Mouse (Mus musculus) hindbrain, embryonic 11.5 days (tissue): ENCODE measurements around the gene Dlx5. TPM values are rescaled to one million over a fixed set of nuclear protein-coding genes. Genes with fewer than 3 reads are reported as not detected.

Experiments used
- ATAC-seq: fragments of 200-750 bp; cut with Nextera tagmentation; 2 replicates; pipeline ENCODE4 v1.8.0; 2017; ENCODE audit warnings: mild to moderate bottlenecking, moderate TSS enrichment, moderate library complexity; ENCODE audit not compliant: low FRiP score
- DNase-seq: peaks from one replicate; pipeline ENCODE4 v3.0.0-alpha.2; 2015; ENCODE audit warnings: low spot score
- H3K27ac ChIP-seq: fragments of 300-500 bp; sonication (generic); 2 replicates; pipeline ENCODE4 v1.5.1; 2014; ENCODE audit warnings: mild to moderate bottlenecking, low read depth, low read length
- H3K27me3 ChIP-seq: fragments of 300-500 bp; sonication (generic); 2 replicates; pipeline ENCODE4 v1.6.1; 2014; ENCODE audit warnings: mild to moderate bottlenecking, low read length, moderate library complexity, mixed read lengths; ENCODE audit not compliant: control insufficient read depth, insufficient read depth
- H3K36me3 ChIP-seq: fragments of 300-500 bp; sonication (generic); 2 replicates; pipeline ENCODE4 v1.6.1; 2014; ENCODE audit warnings: mild to moderate bottlenecking, low read length, moderate library complexity, mixed read lengths; ENCODE audit not compliant: control insufficient read depth, insufficient read depth
- H3K4me1 ChIP-seq: fragments of 300-500 bp; sonication (generic); replicated peaks from 2 replicates; pipeline ENCODE4 v1.6.1; 2014; ENCODE audit warnings: low read length, mixed read lengths; ENCODE audit not compliant: control insufficient read depth, insufficient read depth
- H3K4me2 ChIP-seq: fragments of 300-500 bp; sonication (generic); replicated peaks from 2 replicates; pipeline ENCODE4 v1.6.1; 2014; ENCODE audit warnings: mild to moderate bottlenecking, low read depth, low read length
- H3K4me3 ChIP-seq: fragments of 300-500 bp; sonication (generic); 2 replicates; pipeline ENCODE4 v1.5.1; 2014; ENCODE audit warnings: low read depth, low read length
- H3K9ac ChIP-seq: fragments of 300-500 bp; sonication (generic); 2 replicates; pipeline ENCODE4 v1.6.1; 2014; ENCODE audit warnings: low read depth, low read length
- H3K9me3 ChIP-seq: fragments of 300-500 bp; sonication (generic); 2 replicates; pipeline ENCODE4 v1.6.1; 2016; ENCODE audit warnings: low read length; ENCODE audit not compliant: control insufficient read depth
- WGBS: fragments of 180-500 bp; shearing (Covaris S2); extraction: QIAGEN DNeasy Blood & Tissue Kit; methylation state at CpG from one replicate; pipeline ENCODE4 v1.1.7; 2014; 5-methylcytosine and 5-hydroxymethylcytosine counted together
- polyA plus RNA-seq: library from polyadenylated mRNA; unstranded; fragments of >200 nt; fragmentation: Nextera tagmentation; extraction: Ambion mirVana; gene quantifications from 2 replicates; pipeline ENCODE4 v1.2.1, GENCODE M21; 2014

Dlx5 gene
- polyA plus RNA-seq, 1 experiment from 2014 or later, result 2.3 TPM

DNA sequence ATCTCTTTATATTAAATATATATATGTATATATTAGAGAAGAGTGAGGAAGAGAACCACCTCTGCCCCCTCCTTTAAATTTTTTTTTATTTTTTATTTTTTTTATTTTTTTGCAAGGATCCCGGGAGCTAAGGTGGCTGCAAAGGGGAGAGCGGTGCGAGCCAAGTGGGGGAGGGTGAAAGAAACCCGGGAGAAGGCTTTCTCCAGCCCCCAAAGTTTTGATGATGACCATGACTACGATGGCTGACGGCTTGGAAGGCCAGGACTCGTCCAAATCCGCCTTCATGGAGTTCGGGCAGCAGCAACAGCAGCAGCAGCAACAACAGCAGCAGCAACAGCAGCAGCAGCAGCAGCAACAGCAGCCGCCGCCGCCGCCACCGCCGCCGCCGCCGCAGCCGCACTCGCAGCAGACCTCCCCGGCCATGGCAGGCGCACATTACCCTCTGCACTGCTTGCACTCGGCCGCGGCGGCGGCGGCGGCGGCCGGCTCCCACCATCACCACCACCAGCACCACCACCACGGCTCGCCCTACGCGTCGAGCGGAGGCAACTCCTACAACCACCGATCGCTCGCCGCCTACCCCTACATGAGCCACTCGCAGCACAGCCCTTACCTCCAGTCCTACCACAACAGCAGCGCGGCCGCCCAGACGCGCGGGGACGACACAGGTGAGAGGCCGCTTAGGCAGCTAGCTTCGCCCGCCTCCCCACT lies 18.6 kb downstream of the Dlx5 start, which contains the start of gene Dlx6:
Dlx6 (plus strand) TSS at position 175 of the 711 bp plus-strand sequence.
- H3K9ac ChIP-seq, result peak within 1 kb of the TSS; percentile 15; the same call in 1 of the 2 replicates
- H3K27me3 ChIP-seq, result peaks cover 88% of the 10 kb centered on the region
- under 1% methylated on average over 25 of the region's 52 CpGs for WGBS
- H3K4me3 ChIP-seq, result peak within 1 kb of the TSS; percentile 40
- ATAC-seq (peak; percentile 81), DNase-seq (peak; percentile 77)
- peaks cover 4% of the 10 kb centered on the region; the same call in 1 of the 2 replicates for H3K4me1 ChIP-seq
- no peaks in the 10 kb centered on the region for H3K36me3 ChIP-seq
- H3K27ac ChIP-seq, result no peak within 1 kb of the TSS
- no peaks in the 10 kb centered on the region for H3K9me3 ChIP-seq
- peak within 1 kb of the TSS; percentile 79 for H3K4me2 ChIP-seq

DNA sequence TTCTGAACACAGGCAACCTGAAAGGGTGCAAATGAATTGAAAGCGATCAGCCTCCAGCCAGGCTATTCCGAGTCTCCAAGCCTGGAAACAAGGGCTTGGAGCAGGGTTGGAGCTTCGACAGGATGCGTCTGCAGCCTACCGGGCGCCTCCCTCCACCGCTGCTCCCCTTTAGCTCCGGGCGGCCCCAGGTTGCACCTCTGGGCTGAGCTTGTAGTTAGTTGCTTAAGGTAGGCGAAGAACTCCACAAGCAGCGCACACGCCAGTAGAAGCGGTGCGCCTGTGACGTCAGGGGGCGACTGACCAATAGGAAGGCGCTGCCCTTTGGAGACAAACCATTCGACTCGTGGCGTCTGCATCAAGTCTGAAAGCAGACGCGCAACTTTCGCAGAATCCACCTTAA lies 19.3 kb downstream of the Dlx5 start:
- H3K9ac ChIP-seq, result no peak overlapping the region
- no peaks in the 10 kb centered on the region for H3K9me3 ChIP-seq
- peaks cover 4% of the 10 kb centered on the region; the same call in 1 of the 2 replicates for H3K4me1 ChIP-seq
- 1% methylated on average over 23 of the region's 23 CpGs for WGBS
- peak overlapping the region; percentile 40 for H3K4me3 ChIP-seq
- ATAC-seq (peak; percentile 84), DNase-seq (peak; percentile 90)
- no peaks in the 10 kb centered on the region for H3K36me3 ChIP-seq
- peaks cover 91% of the 10 kb centered on the region for H3K27me3 ChIP-seq
- H3K27ac ChIP-seq, result no peak overlapping the region
- H3K4me2 ChIP-seq, result peak overlapping the region; percentile 79

DNA sequence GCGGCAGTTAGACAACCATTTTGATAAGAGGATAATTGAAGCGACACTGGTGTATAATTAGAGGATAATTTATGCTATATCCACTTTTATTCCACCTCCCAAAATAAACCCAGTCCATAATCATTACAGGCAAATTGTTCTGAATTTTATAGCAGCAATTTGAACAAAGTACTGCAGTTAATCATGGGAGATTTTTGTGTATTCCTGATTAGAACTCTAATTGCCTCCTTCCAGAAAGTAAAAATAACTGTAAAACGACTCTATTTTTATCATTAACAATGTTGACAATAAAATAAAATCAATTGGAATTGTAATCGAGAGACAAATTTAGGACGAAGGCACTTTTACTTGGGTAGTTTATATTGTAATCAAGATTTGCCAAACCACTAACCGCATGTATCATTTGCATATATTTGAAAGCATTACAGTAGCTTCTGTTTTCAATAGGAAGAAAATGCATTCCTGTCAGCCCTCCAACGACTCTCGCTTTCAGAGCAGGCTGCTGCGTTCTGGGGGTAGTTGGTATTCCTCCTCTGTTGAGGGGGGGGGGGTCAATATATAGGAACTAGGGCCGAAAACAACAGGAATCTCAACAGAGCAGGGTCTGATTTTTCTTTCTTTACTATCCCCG lies 20.0 kb downstream of the Dlx5 start:
- Histone ChIP-seq H3K4me1 (peaks cover 4% of the 10 kb centered on the region; the same call in 1 of the 2 replicates), H3K4me3 (no peak overlapping the region), H3K36me3 (no peaks in the 10 kb centered on the region), H3K4me2 (no peak overlapping the region), H3K27ac (no peak overlapping the region), H3K27me3 (peaks cover 89% of the 10 kb centered on the region), H3K9ac (no peak overlapping the region), H3K9me3 (no peaks in the 10 kb centered on the region)
- WGBS, result 3% methylated on average over 11 of the region's 11 CpGs
- no peak for DNase-seq
- no peak for ATAC-seq

DNA sequence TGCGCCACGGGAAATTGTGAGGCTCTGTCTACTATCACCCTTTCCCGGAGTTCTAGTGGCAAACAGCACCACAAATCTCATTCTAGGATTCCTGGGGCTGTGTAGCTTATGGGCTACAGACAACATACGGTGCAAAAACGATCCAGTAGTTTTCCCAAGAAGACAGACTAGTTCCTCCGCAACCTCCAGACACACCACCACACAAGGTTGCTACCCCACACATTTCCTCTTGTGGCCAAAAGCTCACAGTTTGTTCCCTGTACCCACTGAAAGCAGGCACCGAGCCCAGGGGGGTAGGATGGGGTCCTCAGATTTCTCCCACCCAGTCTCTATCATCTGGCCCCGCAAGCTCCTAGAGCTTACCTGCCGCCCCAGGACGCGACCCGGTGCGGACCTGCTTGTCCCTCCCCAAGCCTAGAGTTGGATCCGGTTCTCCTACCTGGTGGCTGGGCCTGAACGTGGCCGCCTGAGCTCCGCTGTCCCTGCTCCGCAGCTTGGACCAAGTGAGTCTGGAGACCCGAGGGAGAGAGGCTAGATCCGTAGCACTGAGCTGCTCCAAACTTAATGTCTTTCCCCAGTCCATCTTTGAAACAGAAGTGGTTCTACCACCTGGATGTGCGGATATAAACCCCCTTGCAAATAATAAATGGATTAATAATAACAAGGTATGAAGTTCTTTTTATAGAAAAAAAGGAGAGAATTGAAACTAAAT lies 20.6 kb downstream of the Dlx5 start:
- Histone ChIP-seq H3K27me3 (peaks cover 91% of the 10 kb centered on the region), H3K4me3 (no peak overlapping the region), H3K9me3 (no peaks in the 10 kb centered on the region), H3K4me2 (no peak overlapping the region), H3K4me1 (peaks cover 4% of the 10 kb centered on the region; the same call in 1 of the 2 replicates), H3K36me3 (no peaks in the 10 kb centered on the region), H3K9ac (no peak overlapping the region), H3K27ac (no peak overlapping the region)
- under 1% methylated on average over 21 of the region's 21 CpGs for WGBS
- DNase-seq (peak; percentile 64), ATAC-seq (no peak)

DNA sequence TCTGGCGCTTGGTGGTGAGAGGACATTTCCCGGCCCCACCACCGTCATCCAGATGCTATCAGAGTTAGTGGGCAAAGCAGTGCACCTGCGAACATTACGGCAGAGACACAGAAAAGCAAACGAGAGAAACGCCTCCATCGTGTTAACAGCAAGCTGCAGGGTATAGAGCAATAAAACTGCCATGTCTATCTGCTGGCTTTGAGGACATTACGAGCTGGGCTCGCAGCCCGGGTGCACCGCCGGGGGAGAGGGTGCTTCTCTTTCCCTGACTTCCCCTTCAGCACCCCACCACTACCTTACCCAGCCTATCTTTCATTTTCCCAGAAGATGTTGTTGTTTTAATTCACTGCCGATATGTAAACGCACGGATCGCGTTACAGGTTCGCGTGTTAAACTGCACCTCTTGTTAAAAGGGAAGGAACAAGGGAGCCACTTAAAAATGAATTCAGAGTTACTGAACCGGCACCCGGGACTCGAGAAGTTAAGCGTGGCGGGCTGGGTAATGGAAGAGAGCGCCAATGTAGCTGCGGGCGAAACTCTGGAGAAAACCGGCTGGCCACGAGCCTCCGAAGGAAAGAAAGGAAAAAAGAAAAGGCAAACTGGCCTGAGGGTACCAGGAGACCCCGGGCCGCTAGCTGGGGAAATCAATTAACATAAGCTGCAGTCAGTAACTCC lies 21.3 kb downstream of the Dlx5 start:
- H3K27ac ChIP-seq, result no peak overlapping the region
- WGBS, result under 1% methylated on average over 33 of the region's 33 CpGs
- no peaks in the 10 kb centered on the region for H3K36me3 ChIP-seq
- ATAC-seq (no peak), DNase-seq (peak; percentile 69)
- H3K9me3 ChIP-seq, result no peaks in the 10 kb centered on the region
- H3K4me2 ChIP-seq, result peak overlapping the region; percentile 21; the same call in 1 of the 2 replicates
- H3K27me3 ChIP-seq, result peaks cover 91% of the 10 kb centered on the region
- H3K4me3 ChIP-seq, result no peak overlapping the region
- no peak overlapping the region for H3K9ac ChIP-seq
- peaks cover 4% of the 10 kb centered on the region; the same call in 1 of the 2 replicates for H3K4me1 ChIP-seq

DNA sequence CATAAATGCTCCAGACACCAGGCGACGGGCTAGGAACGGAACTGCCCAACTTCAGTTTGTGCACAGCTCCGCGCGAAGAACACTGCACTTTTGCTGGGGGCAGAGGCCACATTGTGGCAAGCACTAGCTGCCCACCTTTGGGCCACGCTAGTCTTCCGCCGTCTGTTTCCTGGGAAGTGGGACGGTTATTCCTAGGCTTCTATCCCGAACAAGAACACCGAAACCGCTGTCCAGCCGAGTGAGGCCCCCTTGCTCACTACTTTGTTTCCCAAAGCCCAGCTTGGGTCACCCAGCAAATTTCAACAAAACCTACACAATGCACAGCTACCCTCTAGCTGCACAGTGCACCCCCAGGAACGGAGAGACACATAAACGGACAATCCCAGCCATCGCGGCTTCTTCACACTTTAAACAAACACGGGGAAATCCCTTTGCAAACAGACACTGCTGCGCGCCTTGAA lies 21.9 kb downstream of the Dlx5 start:
- H3K4me1 ChIP-seq, result peaks cover 4% of the 10 kb centered on the region; the same call in 1 of the 2 replicates
- DNase-seq (no peak), ATAC-seq (no peak)
- no peaks in the 10 kb centered on the region for H3K36me3 ChIP-seq
- no peak overlapping the region for H3K4me2 ChIP-seq
- no peak overlapping the region for H3K9ac ChIP-seq
- H3K27ac ChIP-seq, result no peak overlapping the region
- H3K9me3 ChIP-seq, result no peaks in the 10 kb centered on the region
- no peak overlapping the region for H3K4me3 ChIP-seq
- H3K27me3 ChIP-seq, result peaks cover 91% of the 10 kb centered on the region
- under 1% methylated on average over 21 of the region's 21 CpGs for WGBS

DNA sequence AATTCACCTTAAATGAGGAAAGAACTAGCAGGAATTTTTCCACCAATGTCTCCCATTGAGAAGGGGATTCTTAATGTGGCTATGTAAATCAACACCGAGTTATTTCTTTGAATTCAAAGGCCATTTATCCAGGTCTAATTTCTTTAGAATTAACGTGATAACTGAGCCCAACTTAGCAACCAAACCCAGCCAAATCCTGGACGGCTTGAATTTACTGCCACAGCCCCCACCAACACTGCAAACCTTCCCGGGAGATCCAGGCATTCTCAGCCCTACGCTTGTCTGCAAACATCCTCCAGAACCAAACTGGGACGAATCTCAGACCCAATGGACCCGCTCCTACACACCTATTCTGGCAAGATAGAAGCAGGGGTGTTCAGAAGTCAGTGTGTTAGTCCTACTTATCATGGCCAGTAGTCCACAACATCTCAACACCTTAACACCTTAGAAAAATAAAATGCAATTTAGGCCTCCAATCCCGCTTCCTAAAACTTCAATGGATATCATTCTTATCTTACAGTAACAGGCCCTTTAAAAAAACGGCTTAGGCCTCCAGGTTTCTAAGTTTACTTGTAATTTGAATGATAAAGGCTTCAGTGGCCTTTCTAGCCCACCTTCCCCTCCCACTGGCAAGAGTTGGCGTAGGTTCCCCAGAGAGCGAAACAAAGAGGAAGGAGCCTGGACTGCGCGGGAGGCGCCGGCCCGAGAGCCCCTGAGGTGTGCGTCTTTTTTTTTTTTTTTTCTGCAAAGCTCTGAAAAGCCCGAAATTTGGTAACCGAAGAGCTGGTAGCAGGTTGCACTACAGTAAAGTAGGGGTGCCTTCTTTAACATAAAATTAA lies 22.6 kb downstream of the Dlx5 start:
- no peak overlapping the region for H3K4me3 ChIP-seq
- DNase-seq (peak; percentile 41), ATAC-seq (no peak)
- H3K27me3 ChIP-seq, result peaks cover 92% of the 10 kb centered on the region
- H3K4me2 ChIP-seq, result no peak overlapping the region
- no peak overlapping the region for H3K9ac ChIP-seq
- H3K4me1 ChIP-seq, result peaks cover 4% of the 10 kb centered on the region; the same call in 1 of the 2 replicates
- under 1% methylated on average over 19 of the region's 19 CpGs for WGBS
- no peaks in the 10 kb centered on the region for H3K9me3 ChIP-seq
- no peaks in the 10 kb centered on the region for H3K36me3 ChIP-seq
- no peak overlapping the region for H3K27ac ChIP-seq
